Mouse (Mus musculus) frontal cortex, adult 2 months (tissue): Measurements from ENCODE around the gene Gemin5. TPM values are rescaled to one million over a fixed set of nuclear protein-coding genes. Genes with fewer than 3 reads are reported as not detected.
"Not testable (repeated sequence)": the region's sequence is repeated elsewhere in the genome, so short reads cannot be mapped to it uniquely, and the experiment has no call there.

Experiments used
- DNase-seq, 2 experiments: peaks; one replicate each; pipeline ENCODE4 v3.0.0; 2022; ENCODE audit warnings: low spot score in 1 of 2; ENCODE audit errors: extremely low spot score in 1 of 2
- polyA plus RNA-seq: library from polyadenylated mRNA; depleted of rRNA; stranded (reverse); fragments of >200 nt; gene quantifications from 2 replicates; pipeline ENCODE4 v1.2.3, GENCODE M21; 2012; rRNA removed

The Gemin5 gene
- polyA plus RNA-seq, result 8.3 and 9.5 TPM in 2 replicates

DNA sequence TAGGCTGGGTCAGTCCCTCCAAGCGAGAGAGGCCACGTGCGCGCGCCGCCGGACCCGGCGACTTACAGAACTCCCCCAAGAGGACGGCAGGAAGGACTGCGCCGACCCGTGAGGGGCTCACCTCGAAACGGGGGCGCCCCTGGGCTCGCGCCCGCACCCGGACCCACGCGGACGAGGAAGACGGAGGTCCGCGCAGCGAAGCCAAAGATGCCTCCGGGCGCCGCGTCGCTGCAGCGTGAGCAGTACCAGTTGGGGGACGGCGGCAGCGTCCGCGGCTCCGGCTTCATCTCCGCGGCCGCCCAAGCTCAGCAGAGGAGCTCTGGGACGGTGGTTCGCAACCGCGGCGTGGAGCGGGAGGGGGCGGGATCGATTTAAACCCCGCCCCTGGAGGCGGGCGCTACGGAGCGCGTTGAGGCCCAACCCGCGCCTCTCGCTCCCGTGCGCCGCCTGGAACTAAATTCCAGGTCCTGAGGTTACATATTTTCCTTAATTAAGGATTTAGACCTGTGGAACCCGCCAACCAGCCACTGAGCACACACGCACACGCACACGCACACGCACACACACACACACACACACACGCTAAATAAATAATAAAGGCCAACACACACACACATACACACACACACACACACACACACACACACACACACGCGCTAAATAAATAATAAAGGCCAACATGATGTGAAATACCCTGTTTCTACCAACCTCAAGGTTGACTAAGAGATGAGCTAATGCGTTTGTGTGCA, at the start of gene Gemin5:
Gemin5 (minus strand) TSS at position 373 of the 749 bp plus-strand sequence.
- peak; percentile 64 to 86 for DNase-seq

DNA sequence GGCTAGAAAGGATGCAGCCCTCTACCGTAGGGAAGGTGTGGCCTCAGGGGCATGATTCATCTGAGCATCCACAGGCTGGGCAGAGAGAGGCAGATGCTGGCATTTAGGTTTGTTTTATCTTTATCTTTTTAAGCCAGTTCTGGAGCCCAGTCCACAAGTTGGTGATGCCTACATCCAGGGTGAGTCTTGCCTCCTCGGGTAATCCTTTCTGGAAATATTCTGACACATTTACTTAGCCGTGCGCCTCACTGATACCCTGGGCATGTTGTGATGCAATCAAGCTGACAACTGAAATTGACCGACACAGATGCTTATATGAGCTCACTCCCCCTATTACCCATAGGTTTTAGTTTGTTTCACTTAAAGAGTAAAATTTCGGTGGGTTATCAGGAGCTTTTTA, 48.5 kb upstream of the Gemin5 start:
- DNase-seq, result no peak

DNA sequence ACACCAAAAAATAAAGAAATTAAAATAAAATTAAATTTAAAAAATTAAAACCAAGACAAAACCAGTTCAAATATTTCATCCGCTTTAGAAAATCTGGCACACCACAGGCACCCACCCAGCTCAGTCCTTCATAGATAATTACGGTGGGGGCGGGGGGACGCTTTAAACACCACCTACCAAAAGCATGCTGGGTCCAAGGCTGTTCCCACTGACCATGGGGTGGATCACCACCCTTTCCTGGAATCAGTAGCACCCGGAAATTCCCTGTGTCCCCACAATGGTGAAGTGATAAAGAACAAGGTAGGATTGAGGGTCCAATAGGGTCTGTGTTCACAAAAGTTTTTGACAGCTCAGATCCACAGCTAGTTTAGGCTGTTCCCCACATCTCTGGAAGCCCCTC, 47.5 kb upstream of the Gemin5 start:
- no peak for DNase-seq

DNA sequence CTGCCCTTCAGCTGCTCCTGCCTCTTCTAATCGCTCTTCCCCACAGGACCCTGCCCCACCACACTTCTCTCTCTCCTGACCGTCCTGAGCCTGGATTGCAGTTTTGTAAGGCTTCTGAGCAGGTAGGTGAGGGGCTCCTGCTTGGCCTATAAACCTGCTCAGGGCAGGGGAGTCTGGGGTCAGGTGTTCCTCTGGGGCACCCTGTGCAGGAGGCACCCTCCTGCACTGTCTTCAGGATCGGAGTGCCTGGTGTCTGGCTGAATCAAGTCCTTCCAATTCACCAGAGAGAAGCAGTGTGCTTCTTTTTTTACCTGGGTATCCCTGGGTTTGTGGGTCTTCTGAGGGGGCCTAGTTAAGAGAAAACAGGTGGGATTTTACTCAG, 46.7 kb upstream of the Gemin5 start:
- not testable (repeated sequence) for DNase-seq

DNA sequence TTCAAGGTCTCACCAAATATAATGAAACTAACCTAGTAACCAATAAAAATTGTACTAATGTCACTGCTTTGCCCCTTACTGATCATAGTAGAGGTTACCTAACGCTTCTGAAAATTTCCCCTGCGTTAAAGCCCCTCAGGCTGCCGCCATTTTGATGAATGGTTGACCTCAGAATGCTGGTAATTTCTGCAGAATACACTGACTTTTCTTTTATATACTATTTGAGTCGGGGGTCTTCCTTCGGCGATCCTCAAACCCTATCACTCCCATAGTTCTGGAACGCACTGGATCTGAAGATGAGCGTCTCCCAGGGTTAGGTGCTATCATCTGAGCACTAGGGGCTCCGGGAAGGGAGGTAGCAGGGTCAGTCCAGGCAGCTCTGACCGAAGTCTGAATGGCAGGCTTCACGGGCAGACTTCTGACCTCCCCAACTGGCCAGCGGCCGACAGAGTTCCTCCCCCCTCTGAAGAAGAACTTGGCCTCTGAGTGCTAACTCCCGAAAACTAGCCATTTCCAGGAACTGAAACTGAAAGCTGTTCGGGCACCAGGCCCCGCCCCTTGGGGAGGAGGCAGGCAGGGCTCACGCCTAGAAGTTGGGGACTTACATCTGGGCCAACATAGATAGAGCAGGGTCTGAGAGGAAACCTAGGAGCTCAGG, 46.2 kb upstream of the Gemin5 start:
- peak; percentile 24 to 43 for DNase-seq

DNA sequence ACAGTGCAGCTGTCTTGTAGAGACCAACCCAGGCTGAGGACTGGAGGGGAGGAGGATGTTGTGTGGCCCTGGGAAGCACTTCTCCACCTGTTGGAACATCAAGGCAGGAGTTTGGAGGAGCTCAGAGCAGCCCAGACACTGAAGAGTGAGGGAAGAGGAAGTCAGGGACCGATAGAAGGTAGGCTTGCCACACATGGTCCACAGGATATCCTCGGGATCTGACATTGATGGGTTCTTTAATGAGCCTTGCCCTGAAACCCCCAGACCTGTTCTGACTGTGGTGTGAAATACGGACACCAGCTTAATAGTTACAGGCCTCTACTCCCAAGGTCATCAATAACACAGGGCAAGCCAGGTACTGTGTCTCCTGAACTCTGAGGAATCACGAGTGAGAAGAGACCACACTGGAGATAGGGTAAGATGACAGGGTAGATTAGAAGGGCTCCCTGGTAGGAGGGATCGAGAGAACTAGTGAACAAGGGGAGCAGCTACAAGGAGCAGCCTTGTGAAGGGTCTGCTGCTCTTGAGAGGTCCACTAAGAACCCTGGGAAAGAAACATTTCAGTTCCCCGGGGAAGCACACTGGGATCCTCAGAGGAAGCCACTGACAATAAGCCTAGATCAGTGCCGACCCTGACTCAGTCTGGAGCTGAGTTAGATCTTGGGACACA, 45.5 kb upstream of the Gemin5 start:
- no peak for DNase-seq

DNA sequence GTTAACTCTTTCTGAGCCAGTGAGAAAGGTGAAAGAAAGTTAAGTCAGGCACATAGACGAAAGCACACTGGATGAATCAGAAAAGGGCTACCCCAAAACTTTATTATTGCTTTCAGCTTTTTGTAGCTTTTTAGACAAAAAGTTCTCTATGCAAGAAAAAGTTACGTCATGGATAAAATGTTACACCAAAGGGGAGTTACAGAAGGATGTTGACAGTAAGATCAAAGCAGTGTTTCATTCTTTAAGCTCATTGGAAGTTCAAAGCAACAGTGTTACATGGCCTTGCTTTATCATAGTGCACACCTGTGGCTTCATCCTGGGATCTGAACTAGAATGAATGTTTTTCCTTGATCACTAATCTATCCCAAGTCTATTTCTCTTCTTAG, 43.3 kb upstream of the Gemin5 start:
- no peak for DNase-seq

DNA sequence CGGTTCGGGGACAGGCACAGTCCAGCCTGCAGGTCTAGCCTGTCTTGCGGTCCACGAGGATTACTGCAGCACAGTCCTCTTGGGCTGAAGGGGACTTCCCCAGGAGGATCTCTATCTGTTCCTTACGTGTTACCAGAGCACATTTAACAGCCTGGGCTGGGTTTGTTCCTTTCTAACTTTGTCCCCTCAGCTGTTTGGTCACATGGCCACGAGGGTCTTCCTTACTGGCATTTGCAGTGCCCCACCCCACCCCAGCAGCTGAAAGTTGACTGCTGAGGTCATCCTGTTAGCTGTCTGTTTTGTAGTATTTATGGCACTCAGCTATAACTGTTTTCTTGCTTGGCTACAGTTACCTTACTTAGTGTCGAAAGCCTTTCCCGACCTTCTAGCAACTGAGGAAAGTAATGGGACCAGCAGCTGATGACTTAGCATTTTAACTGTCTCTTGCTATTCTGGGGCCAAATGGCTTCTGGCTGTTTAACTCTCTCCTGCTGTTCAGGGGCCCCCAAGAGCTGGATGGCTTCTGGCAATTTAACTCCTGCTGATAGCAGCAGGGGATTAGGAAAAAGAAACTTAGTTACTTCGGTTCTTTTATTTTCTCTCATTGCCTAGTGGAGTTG, 42.8 kb upstream of the Gemin5 start:
- no peak for DNase-seq

DNA sequence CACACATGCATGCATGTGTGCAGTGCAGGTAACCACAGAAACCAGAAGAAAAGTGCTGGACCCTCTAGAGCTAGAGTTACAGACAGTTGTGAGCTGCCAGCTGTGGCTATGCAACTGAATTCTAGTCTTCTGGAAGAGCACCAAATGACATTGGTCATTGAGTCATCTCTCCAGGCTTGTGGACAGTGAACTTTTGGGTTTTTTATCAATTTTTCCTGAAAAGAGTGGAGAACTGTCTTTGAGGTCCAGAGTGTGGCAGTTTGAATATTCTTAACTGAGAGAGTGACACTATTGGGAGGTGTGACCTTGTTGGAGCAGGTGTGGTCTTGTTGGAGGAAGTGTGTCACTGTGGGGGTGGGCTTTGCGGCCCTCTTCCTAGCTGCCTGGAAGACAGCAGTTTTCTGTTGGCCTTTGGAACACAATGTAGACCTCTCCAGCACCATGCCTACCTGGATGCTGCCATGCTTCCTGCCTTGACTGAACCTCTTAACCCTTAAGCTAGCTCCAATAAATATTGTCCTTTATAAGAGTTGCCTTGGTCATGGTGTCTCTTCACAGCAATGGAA, 42.1 kb upstream of the Gemin5 start:
- DNase-seq, result no peak

DNA sequence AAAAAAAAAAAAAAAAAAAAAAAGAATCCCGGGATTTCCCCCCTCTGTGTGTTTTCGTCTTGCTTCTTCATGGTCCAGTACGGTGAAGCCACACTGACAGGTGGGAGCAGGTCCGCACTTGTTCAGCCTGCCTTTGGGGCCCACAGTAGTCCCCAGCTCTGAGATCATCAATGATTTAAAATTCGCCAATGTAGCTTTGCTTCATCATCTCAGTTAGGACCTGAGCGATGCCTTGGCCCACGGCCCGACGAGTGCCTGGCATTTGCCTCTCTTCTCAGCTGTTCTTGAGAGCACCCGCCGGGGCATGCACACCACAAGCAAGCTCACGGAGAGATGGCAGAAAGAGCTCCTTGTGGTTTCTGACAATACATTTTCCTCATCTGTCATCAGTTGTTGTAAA, 32.7 kb upstream of the Gemin5 start:
- no peak for DNase-seq

DNA sequence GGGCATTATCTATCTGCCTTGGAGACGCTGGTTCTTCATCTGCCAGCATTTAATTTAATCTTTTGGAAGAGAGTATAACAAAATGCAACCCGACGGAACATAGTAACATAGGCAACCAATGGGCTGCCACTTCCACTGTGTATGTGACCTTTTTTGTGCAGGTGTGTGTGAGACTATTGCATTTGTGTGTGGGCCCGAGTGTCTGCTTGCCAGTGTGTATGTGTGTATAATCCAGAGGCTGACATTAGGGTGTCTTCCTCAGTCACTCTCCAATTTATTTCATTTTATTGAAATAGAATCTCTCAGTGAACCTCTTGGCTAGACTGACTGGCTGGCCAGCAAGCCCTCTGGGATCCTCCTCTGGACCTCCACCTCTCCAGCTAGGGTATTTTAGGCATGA, 31.9 kb upstream of the Gemin5 start:
- DNase-seq, result no peak

DNA sequence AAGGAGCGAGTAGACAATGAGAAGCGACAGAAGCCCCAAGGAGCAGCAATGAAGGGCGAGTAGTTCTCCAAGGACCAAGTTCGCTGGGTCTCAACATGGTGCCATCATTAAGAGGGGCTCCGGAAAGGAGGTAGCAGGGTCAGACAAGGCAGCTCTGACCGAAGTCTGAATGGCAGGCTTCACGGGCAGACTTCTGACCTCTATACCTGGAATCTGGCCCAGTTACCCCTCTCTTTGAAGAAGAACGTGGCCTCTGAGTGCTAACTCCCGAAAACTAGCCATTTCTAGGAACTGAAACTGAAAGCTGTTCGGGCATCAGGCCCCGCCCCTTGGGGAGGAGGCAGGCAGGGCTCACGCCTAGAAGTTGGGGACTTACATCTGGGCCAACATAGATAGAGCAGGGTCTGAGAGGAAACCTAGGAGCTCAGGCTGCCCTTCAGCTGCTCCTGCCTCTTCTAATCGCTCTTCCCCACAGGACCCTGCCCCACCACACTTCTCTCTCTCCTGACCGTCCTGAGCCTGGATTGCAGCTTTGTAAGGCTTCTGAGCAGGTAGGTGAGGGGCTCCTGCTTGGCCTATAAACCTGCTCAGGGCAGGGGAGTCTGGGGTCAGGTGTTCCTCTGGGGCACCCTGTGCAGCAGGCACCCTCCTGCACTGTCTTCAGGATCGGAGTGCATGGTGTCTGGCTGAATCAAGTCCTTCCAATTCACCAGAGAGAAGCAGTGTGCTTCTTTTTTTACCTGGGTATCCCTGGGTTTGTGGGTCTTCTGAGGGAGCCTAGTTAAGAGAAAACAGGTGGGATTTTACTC, 31.1 kb upstream of the Gemin5 start, which contains the start of the genes Igtp and Irgm2:
Igtp (plus strand) TSS at position 328 of the 809 bp plus-strand sequence.
Irgm2 (plus strand) TSS at position 390 of the 809 bp plus-strand sequence.
- DNase-seq, result peak in 1 of 2 experiments; percentile 61

DNA sequence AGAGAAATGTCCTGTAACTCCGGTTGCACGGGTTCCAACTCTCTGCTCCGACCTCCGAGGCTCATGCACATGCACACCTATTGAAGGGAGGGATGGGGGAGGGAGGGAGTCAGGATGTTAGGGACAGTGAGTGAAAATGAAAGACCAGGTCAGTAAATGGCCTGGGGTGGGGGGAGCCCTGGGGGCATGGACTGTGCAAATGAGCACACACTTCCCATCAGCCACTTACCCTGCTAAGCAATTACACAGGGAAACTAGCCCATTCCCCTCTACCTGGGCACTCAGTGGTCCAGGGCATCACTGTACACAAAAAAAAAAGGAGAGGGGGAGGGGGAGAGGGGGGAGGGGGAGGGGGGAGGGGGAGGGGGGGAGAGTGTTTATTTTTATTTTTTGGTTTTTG, 30.3 kb upstream of the Gemin5 start:
- DNase-seq, result no peak

DNA sequence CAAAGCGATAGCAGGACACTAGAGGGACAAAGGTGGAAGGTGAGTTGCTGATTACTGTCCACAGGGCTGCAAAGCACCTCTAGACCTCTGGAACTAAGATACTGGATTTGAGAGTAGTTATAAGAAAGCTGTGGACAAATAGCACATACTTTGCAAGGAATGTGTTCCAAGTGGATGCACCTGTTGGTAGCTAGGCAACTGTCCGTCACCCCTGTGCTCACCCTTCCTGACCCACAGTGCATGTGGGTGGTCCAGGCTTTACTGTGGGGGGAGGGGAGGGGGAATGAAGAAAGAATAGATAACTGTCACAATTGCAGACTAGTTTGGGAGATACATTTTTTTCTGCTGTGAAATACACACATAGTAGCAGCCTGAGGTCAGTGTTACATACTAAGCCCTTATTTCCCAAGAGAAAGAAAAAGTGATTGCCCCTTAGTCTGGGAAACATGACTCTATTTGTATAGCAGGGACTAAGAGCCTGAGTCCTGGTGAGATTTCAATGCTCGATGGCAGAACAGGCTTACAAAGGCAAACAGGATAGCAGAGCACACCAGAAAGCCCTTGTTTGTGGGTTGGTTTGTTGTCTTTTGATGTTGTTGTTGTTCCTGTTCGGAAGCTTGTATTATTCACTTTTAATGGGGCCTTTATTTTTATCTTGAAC, 25.7 kb upstream of the Gemin5 start:
- no peak for DNase-seq

DNA sequence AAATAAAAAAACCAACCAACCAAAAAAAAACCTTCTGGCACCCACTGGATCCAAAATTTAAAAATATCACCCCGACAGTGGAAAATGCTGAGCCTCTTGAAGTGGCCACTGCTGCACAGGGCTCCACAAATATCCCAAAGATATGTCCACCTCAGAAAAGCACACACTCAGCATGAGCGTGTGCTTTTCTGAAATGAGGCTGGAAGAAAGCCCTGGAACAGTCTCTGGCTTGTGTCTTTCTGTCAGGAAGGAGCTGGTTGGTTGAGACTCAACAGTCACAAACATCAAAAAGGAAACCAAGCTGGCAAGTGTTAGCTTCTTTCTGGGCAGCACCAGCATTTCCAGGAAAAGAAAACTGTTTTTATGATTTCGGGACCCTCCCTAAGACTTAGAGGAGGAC, 25.0 kb upstream of the Gemin5 start:
- peak in 1 of 2 experiments; percentile 13 for DNase-seq

DNA sequence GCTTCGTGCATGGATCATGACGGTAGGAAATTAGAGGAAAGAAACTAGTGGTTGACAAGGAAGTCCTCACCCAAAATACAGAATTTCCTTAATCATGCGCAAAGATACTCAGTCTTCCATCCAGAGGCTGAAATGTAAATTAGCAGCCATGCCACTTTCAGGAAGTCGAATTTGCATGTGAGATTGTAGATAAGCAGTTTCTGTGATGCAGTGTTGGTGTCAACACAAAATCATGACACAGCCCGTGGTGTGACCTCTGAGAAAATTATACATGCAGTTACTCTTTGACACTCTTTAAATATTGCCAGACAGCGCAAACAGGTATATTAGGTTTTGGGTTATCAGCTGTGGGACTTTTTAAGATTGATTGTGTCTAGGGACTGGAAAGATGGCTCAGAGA, 21.3 kb upstream of the Gemin5 start:
- no peak for DNase-seq

DNA sequence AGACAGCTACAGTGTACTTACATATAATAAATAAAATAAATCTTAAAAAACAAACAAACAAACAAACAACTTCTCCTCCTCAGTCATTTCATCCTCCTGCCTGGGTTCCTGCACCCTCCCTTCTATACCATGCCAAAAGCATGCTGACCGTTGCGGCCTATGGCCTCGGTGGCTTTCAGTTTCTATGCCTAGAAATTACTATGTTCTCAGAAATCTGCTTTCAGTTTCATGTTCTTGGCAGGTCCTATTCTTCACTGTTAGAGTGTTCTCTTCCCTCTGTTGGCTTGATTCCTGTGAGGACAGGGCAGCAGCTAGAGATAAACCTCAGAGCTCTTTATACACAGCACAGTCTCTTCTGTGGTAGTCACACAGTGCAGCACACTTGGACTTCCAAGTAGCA, 15.2 kb upstream of the Gemin5 start:
- no peak for DNase-seq

DNA sequence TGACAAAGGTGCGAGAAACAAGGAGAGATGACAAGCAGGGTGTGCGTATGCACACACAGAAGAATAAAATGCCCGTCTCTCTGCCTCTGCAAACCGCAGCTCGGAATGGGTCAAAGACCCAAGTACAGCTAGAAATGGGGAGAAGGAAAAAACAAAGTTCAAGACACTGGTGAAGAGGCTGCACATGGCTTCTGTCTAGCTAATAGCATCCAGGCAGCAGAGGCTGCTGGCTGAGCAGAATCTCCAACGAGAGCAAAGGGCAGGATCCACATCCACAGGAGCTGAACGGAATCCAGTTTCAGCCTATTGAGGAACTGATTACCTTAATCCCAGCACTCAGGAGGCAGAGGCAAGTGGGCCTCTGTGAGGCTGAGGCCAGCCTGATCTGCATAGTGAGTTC, 12.4 kb upstream of the Gemin5 start:
- DNase-seq, result no peak

DNA sequence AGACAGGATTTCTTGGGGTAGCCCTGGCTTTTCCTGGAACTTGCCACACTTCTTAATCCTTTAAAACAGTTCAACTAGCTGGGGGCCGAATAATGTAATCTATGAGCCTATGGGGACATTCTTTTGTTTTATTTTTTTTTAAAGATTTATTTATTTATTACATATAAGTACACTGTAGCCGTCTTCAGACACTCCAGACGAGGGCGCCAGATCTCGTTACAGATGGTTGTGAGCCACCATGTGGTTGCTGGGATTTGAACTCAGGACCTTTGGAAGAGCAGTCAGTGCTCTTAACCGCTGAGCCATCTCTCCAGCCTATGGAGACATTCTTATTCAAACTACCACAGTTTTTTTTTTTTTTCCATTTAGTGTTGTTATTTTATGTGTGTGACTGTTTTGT, 11.6 kb upstream of the Gemin5 start:
- DNase-seq, result not testable (repeated sequence)
